Mouse (Mus musculus) CH12.LX (cell line): ENCODE results near the gene Nos1ap. TPM values are rescaled to one million over a fixed set of nuclear protein-coding genes. Genes with fewer than 3 reads are reported as not detected.

Experiments
- DNase-seq: peaks from one replicate; pipeline ENCODE4 v3.0.0-alpha.2; 2013; ENCODE audit errors: extremely low read depth
- H3K27ac ChIP-seq: 2 replicates; pipeline ENCODE4 v1.5.1; 2012; ENCODE audit warnings: low read depth, mild to moderate bottlenecking, control low read depth, moderate library complexity; ENCODE audit not compliant: insufficient read depth
- H3K27me3 ChIP-seq: replicated peaks from 2 replicates; pipeline ENCODE3; 2012; ENCODE audit warnings: inconsistent platforms
- H3K36me3 ChIP-seq, 2 experiments: replicated peaks in 1 of 2; 2 replicates each; pipeline versions ENCODE3 to v1.6.1; 2012; ENCODE audit warnings: inconsistent platforms in 1 of 2, low read length in 1 of 2, mild to moderate bottlenecking in 1 of 2, mixed read lengths in 1 of 2, moderate library complexity in 1 of 2; ENCODE audit not compliant: control insufficient read depth in 1 of 2, insufficient read depth in 1 of 2
- H3K4me1 ChIP-seq, 2 experiments: 2 replicates each; pipeline ENCODE4 v1.6.1; 2012; ENCODE audit warnings: inconsistent platforms in 1 of 2, moderate library complexity in 1 of 2; ENCODE audit not compliant: insufficient read depth in 2 of 2, control insufficient read depth in 1 of 2
- H3K4me2 ChIP-seq: 2 replicates; pipeline ENCODE4 v1.6.1; 2012; ENCODE audit warnings: low read depth, mild to moderate bottlenecking, control low read depth; ENCODE audit not compliant: poor library complexity, insufficient read depth, severe bottlenecking
- H3K4me3 ChIP-seq, 3 experiments: fragments of 150-350 bp in 1 of 3; sonication (generic) in 1 of 3; replicated peaks in 1 of 3; 2 replicates each; pipeline versions ENCODE3 to v1.5.1; 2011 to 2012; ENCODE audit warnings: low read depth in 2 of 3, low read length in 2 of 3, mild to moderate bottlenecking in 2 of 3, moderate library complexity in 2 of 3, control low read depth in 1 of 3, improper control_type of control experiment in 1 of 3, inconsistent platforms in 1 of 3, mixed read lengths in 1 of 3; ENCODE audit not compliant: poor library complexity in 1 of 3
- H3K79me2 ChIP-seq: replicated peaks from 2 replicates; pipeline ENCODE4 v1.6.1; 2012; ENCODE audit warnings: mild to moderate bottlenecking, moderate library complexity; ENCODE audit not compliant: control insufficient read depth, poor library complexity, insufficient read depth, severe bottlenecking; ENCODE audit errors: extremely low read depth
- H3K9ac ChIP-seq: 2 replicates; pipeline ENCODE4 v1.6.1; 2012; ENCODE audit warnings: low read depth, mild to moderate bottlenecking, control low read depth, moderate library complexity; ENCODE audit not compliant: insufficient read depth
- H3K9me3 ChIP-seq: replicated peaks from 2 replicates; pipeline ENCODE3; 2012; ENCODE audit warnings: low read length, inconsistent platforms, mixed read lengths
- CHD1 ChIP-seq: IDR thresholded peaks from 2 replicates; pipeline ENCODE4 v1.6.1; 2012; ENCODE audit warnings: low read depth, low read length, improper control_type of control experiment, inconsistent platforms
- CHD2 ChIP-seq: IDR thresholded peaks from 2 replicates; pipeline ENCODE4 v1.6.1; 2011; ENCODE audit warnings: low read length, improper control_type of control experiment
- E2F4 ChIP-seq: IDR thresholded peaks from 2 replicates; pipeline ENCODE4 v1.6.1; 2011; ENCODE audit warnings: low read depth, low read length, improper control_type of control experiment; ENCODE audit not compliant: insufficient replicate concordance
- ELF1 ChIP-seq: IDR thresholded peaks from 2 replicates; pipeline ENCODE4 v1.6.1; 2014; ENCODE audit warnings: low read depth, mild to moderate bottlenecking, inconsistent platforms, low read length, improper control_type of control experiment
- EP300 ChIP-seq: IDR thresholded peaks from 2 replicates; pipeline ENCODE4 v1.6.1; 2011; ENCODE audit warnings: low read length, improper control_type of control experiment
- GABPA ChIP-seq: IDR thresholded peaks from 2 replicates; pipeline ENCODE4 v1.6.1; 2012; ENCODE audit warnings: low read depth, low read length, improper control_type of control experiment, inconsistent platforms; ENCODE audit not compliant: insufficient replicate concordance
- JUND ChIP-seq: conservative IDR thresholded peaks from 2 replicates; pipeline ENCODE4 v1.6.1; 2011; ENCODE audit warnings: low read depth, low read length, improper control_type of control experiment
- KAT2A ChIP-seq: IDR thresholded peaks from 2 replicates; pipeline ENCODE4 v1.6.1; 2012; ENCODE audit warnings: low read length, improper control_type of control experiment, inconsistent platforms; ENCODE audit not compliant: insufficient replicate concordance
- MAFK ChIP-seq: IDR thresholded peaks from 2 replicates; pipeline ENCODE4 v1.6.1; 2011; ENCODE audit warnings: low read length, improper control_type of control experiment; ENCODE audit not compliant: insufficient replicate concordance
- MAZ ChIP-seq: IDR thresholded peaks from 2 replicates; pipeline ENCODE4 v1.6.1; 2012; ENCODE audit warnings: low read depth, mild to moderate bottlenecking, inconsistent platforms, low read length, improper control_type of control experiment, moderate library complexity
- NELFE ChIP-seq: IDR thresholded peaks from 2 replicates; pipeline ENCODE4 v1.6.1; 2011; ENCODE audit warnings: low read depth, low read length, improper control_type of control experiment
- NRF1 ChIP-seq: IDR thresholded peaks from 2 replicates; pipeline ENCODE4 v1.6.1; 2014; ENCODE audit warnings: low read depth, mild to moderate bottlenecking, inconsistent platforms, low read length, improper control_type of control experiment, moderate library complexity
- PAX5 ChIP-seq: IDR thresholded peaks from 2 replicates; pipeline ENCODE4 v1.6.1; 2012; ENCODE audit warnings: low read length, inconsistent platforms, mixed read lengths
- RAD21 ChIP-seq: IDR thresholded peaks from 2 replicates; pipeline ENCODE4 v1.6.1; 2011; ENCODE audit warnings: low read depth, mild to moderate bottlenecking, low read length, improper control_type of control experiment, moderate library complexity
- SMC3 ChIP-seq: IDR thresholded peaks from 2 replicates; pipeline ENCODE4 v1.6.1; 2011; ENCODE audit warnings: low read depth, low read length, improper control_type of control experiment
- TCF12 ChIP-seq: IDR thresholded peaks from 2 replicates; pipeline ENCODE4 v1.6.1; 2014; ENCODE audit warnings: low read depth, mild to moderate bottlenecking, inconsistent platforms, low read length, improper control_type of control experiment
- UBTF ChIP-seq: IDR thresholded peaks from 2 replicates; pipeline ENCODE4 v1.6.1; 2012; ENCODE audit warnings: low read depth, mild to moderate bottlenecking, inconsistent platforms, low read length, improper control_type of control experiment, moderate library complexity
- USF1 ChIP-seq: IDR thresholded peaks from 2 replicates; pipeline ENCODE4 v1.6.1; 2014; ENCODE audit warnings: low read depth, mild to moderate bottlenecking, inconsistent platforms, low read length, improper control_type of control experiment
- ZC3H11A ChIP-seq: IDR thresholded peaks from 2 replicates; pipeline ENCODE4 v1.6.1; 2012; ENCODE audit warnings: low read depth, mild to moderate bottlenecking, inconsistent platforms, low read length, improper control_type of control experiment
- ZKSCAN1 ChIP-seq: IDR thresholded peaks from 2 replicates; pipeline ENCODE4 v1.6.1; 2012; ENCODE audit warnings: low read depth, inconsistent platforms, low read length, improper control_type of control experiment, borderline replicate concordance
- ZNF384 ChIP-seq: IDR thresholded peaks from 2 replicates; pipeline ENCODE4 v1.6.1; 2012; ENCODE audit warnings: low read depth, low read length, improper control_type of control experiment, inconsistent platforms
- dilution Hi-C: fragments of 300-500 bp; cut with MboI; formaldehyde crosslinking; loops from 2 replicates; pipeline ENCODE4 v1.14.3; 2020; ENCODE audit warnings: low sequenced_read_pairs; ENCODE audit not compliant: extremely low pct_unique_long_range_greater_than_20kb, extremely low pct_ligation_motif_present
- in situ Hi-C: fragments of 300-500 bp; cut with MboI; formaldehyde crosslinking; loops from 3 replicates; pipeline ENCODE4 v1.14.3; 2019; ENCODE audit warnings: low sequenced_read_pairs, low pct_ligation_motif_present, low pct_unique_long_range_greater_than_20kb, mixed read lengths
- polyA plus RNA-seq: library from polyadenylated mRNA; unstranded; fragments of >175 nt; gene quantifications from 2 replicates; pipeline ENCODE4 v1.2.1, GENCODE M21; 2012; ENCODE audit warnings: low read depth; ENCODE audit not compliant: insufficient read length
- total RNA-seq, 2 experiments: library from RNA; depleted of rRNA; stranded (reverse); fragments of 300-350 nt in 1 of 2; fragments of >200 nt in 1 of 2; gene quantifications; 2 replicates each; pipeline ENCODE4 v1.2.3; 2012 to 2014

The Nos1ap gene
- total and polyA plus RNA-seq, 3 experiments = not detected

DNA sequence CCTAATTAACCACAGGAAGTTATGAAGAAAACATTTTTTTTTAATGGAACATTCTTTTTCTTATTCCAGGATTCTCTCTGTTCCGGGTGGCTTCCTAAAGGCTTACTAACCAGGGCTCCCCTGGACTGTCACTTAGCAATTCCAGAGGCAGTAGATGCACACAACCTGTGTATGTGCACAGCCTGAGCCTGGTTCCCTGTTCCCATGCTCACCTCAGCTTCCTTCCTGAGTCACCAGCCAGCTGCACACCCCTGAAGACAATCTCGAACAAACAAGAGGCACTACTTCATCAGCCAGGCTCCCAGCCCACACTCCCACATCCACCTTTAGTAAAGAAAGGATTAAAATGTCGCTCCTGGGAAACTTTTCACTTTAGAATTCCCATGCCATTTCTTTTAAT lies 144.2 kb downstream of the Nos1ap start:
- no peak overlapping the region for H3K27ac ChIP-seq
- H3K9me3 ChIP-seq = no peaks in the 10 kb centered on the region
- no peak overlapping the region for H3K9ac ChIP-seq
- H3K4me1 ChIP-seq = no peaks in the 10 kb centered on the region
- TF ChIP-seq EP300 = no peak
- TF ChIP-seq NELFE = no peak
- no peak for TF ChIP-seq JUND
- TF ChIP-seq MAFK = no peak
- no peak for TF ChIP-seq USF1
- no peak for TF ChIP-seq ZC3H11A
- TF ChIP-seq ZKSCAN1 = no peak
- TF ChIP-seq GABPA = no peak
- TF ChIP-seq ZNF384 = no peak
- TF ChIP-seq UBTF = no peak
- H3K36me3 ChIP-seq = no peaks in the 10 kb centered on the region
- no peaks in the 10 kb centered on the region for H3K79me2 ChIP-seq
- in situ Hi-C loops = no loop called here
- peaks cover 2% of the 10 kb centered on the region for H3K27me3 ChIP-seq
- dilution Hi-C loops = no loop called here
- DNase-seq = no peak
- no peak overlapping the region for H3K4me2 ChIP-seq
- no peak overlapping the region for H3K4me3 ChIP-seq

DNA sequence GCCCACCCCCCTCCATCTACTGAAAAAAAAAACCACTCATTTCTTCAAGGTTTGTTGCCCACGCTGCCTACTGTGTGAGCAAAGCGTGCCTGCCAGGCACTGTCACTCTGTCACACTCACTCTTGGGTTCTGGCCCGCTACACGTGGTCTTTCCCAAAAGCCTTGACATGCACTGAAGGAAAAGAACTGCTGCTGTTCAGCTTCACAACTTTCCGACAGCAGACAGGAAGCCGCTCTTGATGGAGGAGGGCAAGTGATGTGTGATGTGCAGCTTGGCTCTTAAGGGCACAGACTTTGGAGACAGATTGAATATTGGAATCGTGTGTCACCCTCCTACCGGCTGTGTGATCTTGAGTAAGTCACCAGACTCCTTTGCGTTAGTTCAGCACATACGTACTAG lies 149.3 kb downstream of the Nos1ap start:
- Histone ChIP-seq H3K9ac (no peak overlapping the region), H3K4me2 (no peak overlapping the region), H3K79me2 (no peaks in the 10 kb centered on the region), H3K36me3 (no peaks in the 10 kb centered on the region), H3K27ac (no peak overlapping the region), H3K9me3 (no peaks in the 10 kb centered on the region), H3K27me3 (peaks cover 2% of the 10 kb centered on the region), H3K4me3 (no peak overlapping the region), H3K4me1 (no peaks in the 10 kb centered on the region)
- in situ Hi-C loops (no loop called here), dilution Hi-C loops (no loop called here)
- TF ChIP-seq MAZ (no peak), GABPA (no peak), ELF1 (no peak), CHD1 (no peak), E2F4 (no peak), KAT2A (no peak), NRF1 (no peak), USF1 (no peak), TCF12 (no peak), PAX5 (no peak), ZC3H11A (no peak), SMC3 (no peak), RAD21 (no peak), CHD2 (no peak)
- no peak for DNase-seq
